Mouse (Mus musculus) ZHBTc4 (cell line): ENCODE measurements around the gene Tnip2.

Experiments used
- DNase-seq: peaks from one replicate; pipeline ENCODE4 v3.0.0-alpha.2; 2011; ENCODE audit warnings: low read depth, low spot score

Tnip2 gene

GRCm38 (mm10) chr5:34524511-34524910 lies 10.7 kb upstream of the Tnip2 start:
- DNase-seq = no peak

- DNase-seq = no peak
These were observed 10.2 kb upstream of the Tnip2 start for GRCm38 (mm10) chr5:34523958-34524485.

DNA sequence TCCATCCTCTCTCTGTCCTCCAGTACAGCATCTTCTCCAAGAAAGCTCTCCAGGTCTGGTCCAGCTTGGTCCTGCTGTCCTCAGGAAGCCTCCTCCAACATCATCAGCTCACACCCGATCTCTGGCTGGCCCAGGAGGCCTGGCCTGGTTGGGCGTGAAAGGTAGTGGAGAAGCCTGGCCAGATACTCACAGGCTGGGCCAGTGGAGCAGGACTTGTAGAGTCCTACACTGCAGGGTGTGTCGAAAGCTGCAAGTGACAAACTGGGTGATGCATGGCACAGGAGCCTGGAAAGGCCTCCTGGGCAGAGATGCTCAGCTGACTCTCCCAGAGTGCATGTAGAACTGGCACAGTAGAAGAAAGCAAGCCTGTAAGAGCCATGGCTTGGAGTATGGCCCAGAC lies 7.5 kb upstream of the Tnip2 start:
- no peak for DNase-seq

DNA sequence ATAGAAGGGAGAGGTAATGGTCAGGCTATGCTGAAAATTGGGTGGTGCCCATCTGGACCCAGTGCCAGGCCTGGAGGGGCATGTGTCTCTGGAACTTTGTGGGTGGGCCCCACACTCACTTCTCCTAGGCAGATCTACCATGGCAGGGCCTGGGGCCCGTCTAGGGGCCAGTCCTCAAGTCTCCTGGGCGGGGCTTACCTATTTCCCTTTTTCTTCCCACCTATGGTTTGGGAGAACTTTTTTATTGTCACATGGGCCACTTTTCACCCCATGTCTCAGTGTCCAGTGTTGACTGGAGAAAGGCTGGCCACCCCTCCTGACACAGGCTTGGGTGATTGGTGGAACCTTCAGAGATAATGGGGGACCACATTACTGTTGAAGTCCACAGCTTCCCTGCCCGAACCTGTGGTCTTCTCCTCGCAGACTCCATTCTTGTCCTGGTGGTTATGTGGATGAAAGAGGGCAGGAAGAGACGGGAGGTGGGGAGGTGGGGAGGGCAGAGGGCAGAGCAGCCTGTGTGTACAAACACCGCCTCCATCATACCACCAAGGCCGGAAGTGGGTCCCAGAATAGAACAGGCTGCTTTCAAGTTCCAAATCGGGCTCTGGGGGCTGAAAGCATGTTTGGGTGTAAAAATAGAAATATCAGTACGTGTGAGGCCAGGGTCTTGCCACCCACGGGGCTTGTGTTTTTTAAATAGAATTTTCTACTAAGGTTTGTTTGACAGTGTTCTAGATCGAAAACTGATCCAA lies 6.8 kb upstream of the Tnip2 start:
- DNase-seq = no peak

- no peak for DNase-seq
These were observed 5.7 kb upstream of the Tnip2 start for GRCm38 (mm10) chr5:34519389-34519910.

DNA sequence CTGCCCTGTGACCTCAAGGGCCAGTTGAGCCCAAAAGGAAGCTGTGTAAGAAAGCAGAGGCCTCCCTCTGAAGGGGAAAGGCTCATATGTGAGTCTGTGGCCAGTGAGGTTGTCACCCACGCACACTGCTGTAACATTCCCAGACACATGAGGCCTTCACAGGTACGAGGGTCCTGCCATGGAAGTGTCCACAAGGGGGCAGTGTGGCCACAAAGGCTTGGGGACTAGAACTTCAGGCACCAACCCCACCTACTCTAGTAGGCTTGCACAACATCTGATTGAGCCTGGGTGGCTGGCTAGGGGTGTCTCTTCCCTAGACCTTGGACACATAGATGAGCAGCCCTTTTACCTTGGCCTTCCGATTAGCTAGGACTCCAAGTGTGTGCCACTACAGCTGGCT lies 4.1 kb upstream of the Tnip2 start:
- peak; percentile 95 for DNase-seq

- no peak for DNase-seq
These were observed 1.3 kb upstream of the Tnip2 start for GRCm38 (mm10) chr5:34515096-34515495.

- no peak for DNase-seq
These were observed 401 bp upstream of the Tnip2 start for GRCm38 (mm10) chr5:34514218-34514566.

- DNase-seq = no peak
These were observed 1.3 kb downstream of the Tnip2 start for GRCm38 (mm10) chr5:34512486-34512885.

GRCm38 (mm10) chr5:34502821-34503220 lies 11.0 kb downstream of the Tnip2 start:
- no peak for DNase-seq

GRCm38 (mm10) chr5:34502411-34502810 lies 11.4 kb downstream of the Tnip2 start:
- DNase-seq = no peak

GRCm38 (mm10) chr5:34501588-34501987 lies 12.2 kb downstream of the Tnip2 start:
- no peak for DNase-seq

- DNase-seq = no peak
These were observed 12.9 kb downstream of the Tnip2 start for GRCm38 (mm10) chr5:34500886-34501285.

- DNase-seq = peak; percentile 12
These were observed 17.0 kb downstream of the Tnip2 start for GRCm38 (mm10) chr5:34496745-34497144.

DNA sequence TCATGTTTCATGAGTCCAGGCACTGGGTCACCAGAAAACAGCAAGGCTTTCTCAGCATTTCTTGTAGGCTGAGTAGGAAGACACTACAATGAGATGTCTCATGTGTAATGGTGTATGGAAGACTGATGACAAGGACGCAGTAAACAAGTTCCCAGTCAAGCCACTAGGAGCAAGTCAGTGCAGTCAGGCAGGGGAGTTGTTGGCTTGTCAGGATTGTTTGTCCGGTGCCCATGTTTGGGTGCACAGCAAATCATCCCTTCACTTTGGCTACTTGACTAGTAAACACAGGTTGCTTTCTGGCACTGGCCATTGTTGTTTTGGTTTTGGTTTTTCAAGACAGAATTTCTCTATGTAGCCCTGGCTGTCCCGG lies 24.4 kb downstream of the Tnip2 start:
- DNase-seq = peak; percentile 16

- DNase-seq = no peak
These were observed 24.9 kb downstream of the Tnip2 start for GRCm38 (mm10) chr5:34488741-34489417.

DNA sequence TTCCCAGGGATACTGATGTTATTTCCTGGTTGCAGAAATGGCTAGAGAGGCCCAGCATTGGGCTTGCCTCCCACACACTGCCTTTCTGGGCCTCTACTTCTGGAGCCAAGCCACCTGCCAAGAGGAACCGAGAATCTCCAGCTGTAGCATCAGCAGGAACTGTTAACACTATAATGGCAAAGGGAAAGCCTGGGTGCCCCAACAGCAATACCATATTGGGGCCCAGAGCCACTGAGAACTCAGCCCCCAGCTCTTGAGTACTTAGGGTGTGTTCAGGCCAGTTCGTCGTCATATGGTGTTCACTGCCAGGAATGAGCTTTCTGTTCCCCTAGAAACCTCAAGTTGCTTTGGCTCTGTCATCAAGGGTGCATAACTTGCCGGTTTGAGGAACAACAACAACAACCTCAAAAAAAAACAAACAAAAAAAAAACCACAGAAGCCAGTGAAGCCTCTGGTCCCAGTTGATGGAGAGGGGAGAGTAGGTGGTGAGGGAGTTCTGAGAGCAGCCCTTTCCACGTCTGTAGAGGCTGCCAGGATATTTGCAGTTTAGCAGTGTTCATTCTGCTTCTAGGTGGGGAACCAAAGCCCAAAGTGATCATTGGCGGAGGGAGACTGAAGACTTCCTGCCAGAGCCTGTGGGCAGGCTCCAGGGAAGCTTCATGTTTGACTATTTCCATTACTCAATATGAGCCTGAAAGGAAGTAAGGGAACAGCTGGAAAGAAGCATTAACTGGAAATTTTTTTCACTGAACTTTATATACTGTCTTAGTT lies 26.3 kb downstream of the Tnip2 start:
- DNase-seq = no peak

DNA sequence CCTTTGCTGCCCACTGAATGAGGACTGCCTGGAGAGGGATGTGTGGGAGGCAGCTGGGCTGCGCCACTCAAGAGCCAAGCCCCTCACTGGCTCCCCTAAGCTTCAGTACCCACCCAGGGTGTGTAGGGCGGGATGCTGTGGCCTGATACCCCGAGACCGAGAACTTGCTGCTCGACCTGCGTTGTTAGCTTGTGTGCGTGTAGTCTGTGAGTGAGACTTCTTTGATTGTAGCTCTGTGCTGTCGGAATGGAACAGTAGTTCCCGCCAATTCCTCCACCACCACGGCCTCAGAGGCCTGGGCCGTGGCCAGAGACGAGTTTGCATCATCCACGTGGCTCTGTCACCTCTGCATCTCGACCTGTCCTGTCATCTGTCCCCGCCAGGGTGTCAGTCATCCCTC lies 28.1 kb downstream of the Tnip2 start:
- DNase-seq = peak; percentile 25

GRCm38 (mm10) chr5:34480926-34481325 lies 32.9 kb downstream of the Tnip2 start:
- peak; percentile 47 for DNase-seq

DNA sequence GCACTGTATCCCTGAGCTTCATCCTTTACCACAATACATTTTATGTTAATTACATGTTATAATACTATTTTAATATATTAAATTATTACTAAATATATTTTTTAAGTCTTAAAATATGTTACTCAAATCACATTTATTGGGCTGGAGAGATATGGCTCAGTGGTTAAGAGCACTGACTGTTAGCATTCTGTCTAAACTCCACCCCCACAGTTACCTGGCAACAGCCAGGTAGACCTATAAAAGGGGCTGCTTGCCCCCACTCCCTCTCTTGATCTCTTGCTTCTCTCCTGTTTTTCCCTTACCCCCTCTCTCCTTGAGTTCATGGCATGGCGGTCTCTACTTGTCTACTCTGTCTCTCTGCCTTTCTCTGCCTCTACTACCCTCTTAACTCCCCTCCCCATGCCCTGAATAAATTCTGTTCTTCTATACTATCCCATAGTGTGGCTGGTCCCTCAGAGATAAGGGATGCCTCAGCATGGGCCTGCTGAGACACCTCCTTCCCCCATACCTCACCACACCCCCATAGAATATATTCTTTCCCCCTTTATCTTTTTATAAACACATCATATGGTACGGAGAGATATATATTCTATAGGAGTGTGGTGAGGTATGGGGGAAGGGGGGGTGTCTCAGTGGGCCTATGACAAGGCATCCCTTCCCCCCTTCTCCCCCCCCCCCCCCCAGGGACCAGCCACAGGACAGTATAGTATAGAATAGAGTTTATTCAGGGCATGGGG lies 45.6 kb downstream of the Tnip2 start:
- DNase-seq = no peak

GRCm38 (mm10) chr5:34466648-34467047 lies 47.1 kb downstream of the Tnip2 start:
- no peak for DNase-seq
